Mouse (Mus musculus): Measurements from ENCODE around the gene Pitpnc1.
A peak's percentile ranks its signal among the peaks of the same experiment; 100 is the strongest.

The Pitpnc1 gene

GRCm38 (mm10) chr11:107331425-107331824 is 139.1 kb downstream of the Pitpnc1 start:
- DNase-seq (ENCODE audit: low spot score in 2 of 2): no peak

- DNase-seq (ENCODE audit: low spot score in 2 of 2): peak in 1 of 2 experiments; percentile 36
Observed at GRCm38 (mm10) chr11:107327326-107327725, 143.2 kb downstream of the Pitpnc1 start.

- DNase-seq (ENCODE audit: low spot score in 2 of 2): peak in 1 of 2 experiments; percentile 71
Observed at GRCm38 (mm10) chr11:107325739-107326725, 144.5 kb downstream of the Pitpnc1 start.

- DNase-seq (ENCODE audit: low spot score in 2 of 2): no peak
Observed at GRCm38 (mm10) chr11:107325226-107325625, 145.3 kb downstream of the Pitpnc1 start.

GRCm38 (mm10) chr11:107323173-107323572 is 147.3 kb downstream of the Pitpnc1 start:
- no peak for DNase-seq (ENCODE audit: low spot score in 2 of 2)

- no peak for DNase-seq (ENCODE audit: low spot score in 2 of 2)
Observed at GRCm38 (mm10) chr11:107322226-107322625, 148.3 kb downstream of the Pitpnc1 start.

GRCm38 (mm10) chr11:107321819-107322218 is 148.7 kb downstream of the Pitpnc1 start:
- no peak for DNase-seq (ENCODE audit: low spot score in 2 of 2)

GRCm38 (mm10) chr11:107319861-107320260 is 150.6 kb downstream of the Pitpnc1 start:
- DNase-seq (ENCODE audit: low spot score in 2 of 2): no peak

- no peak for DNase-seq (ENCODE audit: low spot score in 2 of 2)
Observed at GRCm38 (mm10) chr11:107317653-107318281, 152.7 kb downstream of the Pitpnc1 start.

GRCm38 (mm10) chr11:107315475-107315874 is 155.0 kb downstream of the Pitpnc1 start:
- no peak for DNase-seq (ENCODE audit: low spot score in 2 of 2)

- DNase-seq (ENCODE audit: low spot score in 2 of 2): peak; percentile 43 to 51
Observed at GRCm38 (mm10) chr11:107310338-107311121, 160.0 kb downstream of the Pitpnc1 start.

GRCm38 (mm10) chr11:107306170-107306569 is 164.3 kb downstream of the Pitpnc1 start:
- peak; percentile 48 to 58 for DNase-seq (ENCODE audit: low spot score in 2 of 2)

- DNase-seq (ENCODE audit: low spot score in 2 of 2): no peak
Observed at GRCm38 (mm10) chr11:107302141-107302540, 168.4 kb downstream of the Pitpnc1 start.

- DNase-seq (ENCODE audit: low spot score in 2 of 2): no peak
Observed at GRCm38 (mm10) chr11:107300235-107300634, 170.3 kb downstream of the Pitpnc1 start.

- no peak for DNase-seq (ENCODE audit: low spot score in 2 of 2)
Observed at GRCm38 (mm10) chr11:107299511-107300120, 170.9 kb downstream of the Pitpnc1 start.

- DNase-seq (ENCODE audit: low spot score in 2 of 2): no peak
Observed at GRCm38 (mm10) chr11:107296176-107296575, 174.3 kb downstream of the Pitpnc1 start.

GRCm38 (mm10) chr11:107292036-107292435 is 178.5 kb downstream of the Pitpnc1 start:
- no peak for DNase-seq (ENCODE audit: low spot score in 2 of 2)

- no peak for DNase-seq (ENCODE audit: low spot score in 2 of 2)
Observed at GRCm38 (mm10) chr11:107288186-107288563, 182.3 kb downstream of the Pitpnc1 start.

- DNase-seq (ENCODE audit: low spot score in 2 of 2): no peak
Observed at GRCm38 (mm10) chr11:107287215-107288185, 183.0 kb downstream of the Pitpnc1 start.

GRCm38 (mm10) chr11:107285731-107286130 is 184.8 kb downstream of the Pitpnc1 start:
- no peak for DNase-seq (ENCODE audit: low spot score in 2 of 2)
